Mouse (Mus musculus): ENCODE results near the gene Hk3. TPM values are rescaled to one million over a fixed set of nuclear protein-coding genes. Genes with fewer than 3 reads are reported as not detected.
A peak's percentile ranks its signal among the peaks of the same experiment; 100 is the strongest.

Hk3 gene
- polyA plus RNA-seq, 1 experiment from 2014 or later = 0.85 TPM

DNA sequence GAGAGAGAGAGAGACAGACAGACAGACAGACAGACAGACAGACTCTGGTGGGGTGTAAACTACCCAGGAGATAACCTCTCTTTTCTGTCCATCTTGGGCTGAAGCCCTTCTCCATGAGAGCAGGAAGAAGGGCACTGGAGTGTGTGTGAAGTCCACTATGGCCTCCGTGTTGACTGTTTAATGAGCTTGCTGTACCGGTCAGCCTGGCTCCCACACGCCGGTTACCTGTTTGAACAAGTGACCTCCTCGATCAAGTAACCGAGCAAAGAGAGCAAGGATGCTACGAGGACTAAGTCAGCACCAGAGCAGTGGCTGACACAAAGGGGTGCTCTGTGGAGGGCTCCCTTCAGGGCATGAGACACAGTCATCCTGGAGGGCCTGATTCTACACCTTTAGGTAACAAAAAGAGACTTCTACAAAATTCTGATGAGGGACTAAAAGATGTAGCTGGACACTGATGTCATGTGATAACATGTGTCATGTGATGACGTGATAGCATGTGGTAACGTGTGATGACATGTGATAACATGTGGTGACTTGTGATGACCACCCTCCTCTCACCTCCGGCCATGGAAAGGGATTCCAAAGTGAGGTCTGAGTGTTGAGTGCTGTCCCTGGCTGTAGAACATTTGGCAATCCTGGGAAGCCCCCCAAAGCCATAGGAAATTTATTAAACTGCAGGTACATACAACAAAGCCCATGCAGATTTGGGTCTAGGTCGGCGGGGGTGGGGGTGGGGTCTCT, 3.9 kb downstream of the Hk3 start:
- peaks cover 62% of the 10 kb centered on the region for H3K27me3 ChIP-seq (ENCODE audit: insufficient read depth, poor library complexity, severe bottlenecking)

DNA sequence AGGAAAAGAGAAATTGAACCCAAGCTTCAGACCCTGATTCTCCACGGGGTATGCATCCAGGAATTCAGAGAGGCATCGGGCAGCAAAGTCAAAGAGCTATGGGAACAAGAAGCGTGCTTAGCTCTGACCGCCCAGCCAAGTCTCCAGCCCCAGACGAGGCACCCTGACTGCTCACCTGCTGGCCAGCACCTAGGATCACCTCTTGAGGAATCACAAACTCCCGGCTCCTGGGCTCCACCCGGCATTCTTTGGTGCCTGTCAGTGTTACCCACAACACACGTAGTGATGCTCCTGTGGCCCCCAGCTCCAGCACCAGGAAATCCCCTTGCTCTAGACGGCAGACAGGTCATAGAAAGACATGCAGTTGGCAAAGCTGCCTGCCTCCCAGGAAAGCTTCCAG, 6.7 kb downstream of the Hk3 start:
- peaks cover 84% of the 10 kb centered on the region for H3K27me3 ChIP-seq (ENCODE audit: insufficient read depth, poor library complexity, severe bottlenecking)
- 44% methylated on average over 9 of the region's 9 CpGs for WGBS
- H3K27ac ChIP-seq = 0 out of 2 replicates have a peak overlapping the region, but pooled peaks have one; percentile 12

More for the DNA sequence above, 3.9 kb downstream of the Hk3 start:
- DNase-seq (ENCODE audit: low spot score) = no peak
- Histone ChIP-seq H3K9me3 (no peaks in the 10 kb centered on the region), H3K4me3 (no peak overlapping the region), H3K27ac (no peak overlapping the region), H3K4me1 (replicated peaks) (peaks cover 46% of the 10 kb centered on the region), H3K36me3 (no peaks in the 10 kb centered on the region)
- 88% methylated on average over 12 of the region's 12 CpGs for WGBS

DNA sequence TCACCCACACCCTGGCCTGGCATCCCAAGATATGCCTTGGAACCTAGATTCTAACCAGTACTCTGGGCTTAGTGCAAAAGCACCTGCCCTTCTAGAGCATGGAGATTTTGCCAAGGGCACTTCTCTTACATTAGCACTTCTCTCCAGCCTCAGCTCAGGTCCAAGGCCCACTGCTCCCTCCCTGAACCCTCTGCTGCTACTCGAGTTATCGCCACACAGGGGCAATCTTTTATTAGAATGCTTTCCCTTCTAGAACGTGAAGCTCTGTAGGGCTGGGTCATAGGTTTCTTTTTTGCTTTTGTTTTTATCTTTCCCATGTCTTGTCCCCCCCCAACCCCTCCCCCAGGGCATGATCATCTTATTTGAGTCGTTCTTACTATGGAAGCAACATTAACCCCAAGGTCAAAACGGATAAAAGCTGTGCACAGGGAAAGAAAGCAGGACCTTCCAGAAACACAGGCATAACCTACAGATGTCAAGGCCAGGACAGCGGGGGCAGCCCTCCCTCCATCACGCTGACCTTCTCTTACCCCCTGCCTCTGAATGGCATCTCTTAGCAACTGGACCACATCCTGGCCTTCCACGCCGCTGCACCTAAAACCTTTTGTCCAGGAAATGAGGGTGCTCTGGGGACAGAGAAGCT, 7.4 kb downstream of the Hk3 start:
- no peaks in the 10 kb centered on the region for H3K9me3 ChIP-seq
- no peak overlapping the region for H3K27ac ChIP-seq
- peak; percentile 60 for DNase-seq (ENCODE audit: low spot score)
- peaks cover 85% of the 10 kb centered on the region for H3K27me3 ChIP-seq (ENCODE audit: insufficient read depth, poor library complexity, severe bottlenecking)
- no peaks in the 10 kb centered on the region for H3K36me3 ChIP-seq
- WGBS = 11% methylated on average over 9 of the region's 9 CpGs
- H3K4me1 ChIP-seq (replicated peaks) = peaks cover 57% of the 10 kb centered on the region
- H3K4me3 ChIP-seq = no peak overlapping the region

More for the DNA sequence above, 6.7 kb downstream of the Hk3 start:
- no peak for DNase-seq (ENCODE audit: low spot score)
- no peaks in the 10 kb centered on the region for H3K9me3 ChIP-seq
- no peaks in the 10 kb centered on the region for H3K36me3 ChIP-seq
- H3K4me1 ChIP-seq (replicated peaks) = peaks cover 53% of the 10 kb centered on the region
- H3K4me3 ChIP-seq = no peak overlapping the region

DNA sequence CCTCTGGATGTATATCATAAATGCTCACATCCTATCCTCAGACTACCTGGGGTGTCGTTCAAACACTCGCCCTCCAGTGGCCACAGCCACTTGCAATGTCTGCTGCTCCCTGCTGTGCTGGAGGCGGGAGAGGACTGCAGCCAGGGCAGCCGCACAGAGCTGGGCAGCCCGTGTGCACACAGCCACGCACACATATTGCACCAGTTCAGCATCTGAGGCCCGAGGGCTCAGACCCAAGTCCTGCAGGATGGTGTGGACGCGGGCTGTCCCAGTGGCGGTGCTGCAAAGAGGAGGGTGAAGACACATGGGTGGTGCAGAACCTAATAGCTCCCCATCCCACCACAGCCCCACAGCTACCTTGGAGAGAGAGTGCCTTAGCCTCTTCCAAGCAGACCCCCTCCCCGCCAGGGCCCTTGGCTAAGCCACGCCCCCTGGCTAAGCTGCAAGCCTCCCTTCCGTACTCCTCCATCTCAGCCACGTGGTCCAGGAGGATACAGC, 9.2 kb downstream of the Hk3 start:
- peak overlapping the region; percentile 8; the same call in 1 of the 2 replicates for H3K27ac ChIP-seq
- H3K4me1 ChIP-seq (replicated peaks) = peaks cover 74% of the 10 kb centered on the region
- H3K9me3 ChIP-seq = no peaks in the 10 kb centered on the region
- H3K4me3 ChIP-seq = peak overlapping the region; percentile 1; the same call in 1 of the 2 replicates
- DNase-seq (ENCODE audit: low spot score) = no peak
- peaks cover 94% of the 10 kb centered on the region for H3K27me3 ChIP-seq (ENCODE audit: insufficient read depth, poor library complexity, severe bottlenecking)
- 4% methylated on average over 14 of the region's 14 CpGs for WGBS
- no peaks in the 10 kb centered on the region for H3K36me3 ChIP-seq

DNA sequence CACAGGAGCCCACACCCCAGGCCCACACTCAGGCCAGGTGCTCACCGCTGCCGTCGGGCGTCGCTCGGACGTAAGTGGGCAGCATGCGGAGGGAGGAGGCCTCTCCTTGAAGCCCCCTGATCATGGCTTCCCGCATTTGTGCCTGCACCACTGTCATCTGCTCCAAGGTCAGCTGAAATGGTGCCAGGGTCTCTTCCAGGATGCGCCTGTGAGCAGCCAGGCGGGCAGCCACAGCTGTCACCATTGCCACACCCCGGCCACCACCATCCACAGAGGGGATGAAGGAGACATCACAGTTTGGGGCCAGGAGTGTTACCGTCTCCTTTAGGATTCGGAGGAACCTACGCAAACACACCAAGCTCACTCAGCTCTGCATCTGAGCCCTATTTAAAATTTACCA, 10.1 kb downstream of the Hk3 start:
- peaks cover 68% of the 10 kb centered on the region for H3K4me1 ChIP-seq (replicated peaks)
- H3K9me3 ChIP-seq = no peaks in the 10 kb centered on the region
- H3K27ac ChIP-seq = no peak overlapping the region
- H3K4me3 ChIP-seq = no peak overlapping the region
- no peaks in the 10 kb centered on the region for H3K36me3 ChIP-seq
- no peak for DNase-seq (ENCODE audit: low spot score)
- WGBS = 93% methylated on average over 15 of the region's 15 CpGs
- peaks cover 96% of the 10 kb centered on the region for H3K27me3 ChIP-seq (ENCODE audit: insufficient read depth, poor library complexity, severe bottlenecking)

DNA sequence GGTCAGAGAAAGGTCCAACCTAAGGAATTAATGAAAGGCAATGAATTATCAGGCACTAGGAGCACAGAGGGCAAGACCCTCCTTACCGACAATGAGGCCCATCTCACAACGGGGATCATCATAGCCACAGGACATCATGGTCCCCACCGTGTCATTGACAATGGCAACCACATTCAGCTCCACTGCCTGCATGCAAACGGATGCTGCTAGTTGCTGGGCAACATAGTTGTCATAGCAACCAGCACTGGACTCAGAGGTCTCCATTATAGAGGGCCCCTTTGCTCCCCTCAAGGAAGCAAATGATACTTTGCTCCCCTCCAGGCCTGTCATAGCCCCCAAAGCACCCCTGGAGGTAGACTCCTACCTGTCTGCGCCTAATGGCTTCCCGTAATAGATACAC, 12.6 kb downstream of the Hk3 start:
- no peaks in the 10 kb centered on the region for H3K36me3 ChIP-seq
- no peak overlapping the region for H3K4me3 ChIP-seq
- H3K4me1 ChIP-seq (replicated peaks) = peaks cover 68% of the 10 kb centered on the region
- H3K9me3 ChIP-seq = no peaks in the 10 kb centered on the region
- H3K27me3 ChIP-seq (ENCODE audit: insufficient read depth, poor library complexity, severe bottlenecking) = peaks cover 99% of the 10 kb centered on the region
- 0 out of 2 replicates have a peak overlapping the region, but pooled peaks have one; percentile 16 for H3K27ac ChIP-seq
- 29% methylated on average over 6 of the region's 6 CpGs for WGBS
- DNase-seq (ENCODE audit: low spot score) = peak; percentile 81

DNA sequence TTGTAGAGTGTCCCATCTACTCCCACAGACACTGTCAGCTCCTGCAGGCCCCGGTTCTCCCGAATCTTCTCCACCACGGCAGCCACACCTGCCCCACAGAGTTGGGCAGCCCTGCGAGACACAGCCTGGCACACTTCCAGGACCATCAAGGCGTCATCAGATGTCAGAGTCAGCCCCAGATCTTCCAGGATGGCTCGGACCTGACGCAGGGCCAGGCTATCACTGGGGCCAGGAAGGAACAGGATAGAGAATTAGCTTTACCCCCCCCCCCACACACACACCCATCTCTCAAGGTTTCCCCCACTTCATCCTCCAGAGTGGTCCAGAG, 14.8 kb downstream of the Hk3 start:
- Histone ChIP-seq H3K4me1 (replicated peaks) (peaks cover 55% of the 10 kb centered on the region), H3K4me3 (no peak overlapping the region), H3K27me3 (ENCODE audit: insufficient read depth, poor library complexity, severe bottlenecking) (peaks cover 99% of the 10 kb centered on the region), H3K27ac (no peak overlapping the region), H3K9me3 (no peaks in the 10 kb centered on the region), H3K36me3 (no peaks in the 10 kb centered on the region)
- WGBS = 91% methylated on average over 7 of the region's 7 CpGs
- DNase-seq (ENCODE audit: low spot score) = no peak

DNA sequence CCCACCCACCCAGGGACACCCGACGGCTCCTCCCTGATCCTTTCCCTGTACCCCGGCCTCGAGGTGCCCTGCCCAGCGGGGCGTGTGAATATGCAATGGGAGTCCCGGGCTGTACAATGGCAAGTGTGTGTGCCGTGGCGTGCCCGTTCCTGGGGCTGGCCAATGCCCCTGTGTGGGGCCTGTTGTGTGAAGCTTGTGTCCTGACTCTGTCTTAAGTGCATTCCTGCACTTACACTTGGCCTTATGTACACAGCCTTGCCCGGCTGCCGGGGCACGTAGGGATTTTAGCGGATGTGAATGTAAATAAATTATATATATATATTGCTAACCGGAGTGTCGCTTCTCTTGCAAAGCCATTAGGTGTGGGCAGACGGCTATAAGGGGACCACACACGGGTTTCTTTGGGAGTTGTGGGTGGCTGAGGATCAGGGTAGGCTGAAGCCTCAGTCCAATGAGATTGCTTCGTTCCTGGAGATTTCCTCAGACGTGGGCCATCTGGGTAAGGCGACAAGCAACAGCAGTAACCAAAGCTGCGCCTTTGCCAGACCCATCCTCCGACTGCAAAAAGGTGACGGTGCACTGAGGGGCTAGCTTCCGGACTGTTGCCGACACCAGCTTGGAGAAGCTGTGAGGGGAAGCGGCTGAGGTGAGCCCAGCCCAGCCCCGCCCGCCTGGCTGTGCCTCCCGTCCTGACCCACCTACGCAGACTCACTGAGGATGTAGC, 15.3 kb downstream of the Hk3 start:
- H3K27ac ChIP-seq = no peak overlapping the region
- H3K27me3 ChIP-seq (ENCODE audit: insufficient read depth, poor library complexity, severe bottlenecking) = peaks cover 99% of the 10 kb centered on the region
- peaks cover 55% of the 10 kb centered on the region for H3K4me1 ChIP-seq (replicated peaks)
- no peaks in the 10 kb centered on the region for H3K36me3 ChIP-seq
- 78% methylated on average over 31 of the region's 31 CpGs for WGBS
- no peaks in the 10 kb centered on the region for H3K9me3 ChIP-seq
- H3K4me3 ChIP-seq = no peak overlapping the region
- no peak for DNase-seq (ENCODE audit: low spot score)

DNA sequence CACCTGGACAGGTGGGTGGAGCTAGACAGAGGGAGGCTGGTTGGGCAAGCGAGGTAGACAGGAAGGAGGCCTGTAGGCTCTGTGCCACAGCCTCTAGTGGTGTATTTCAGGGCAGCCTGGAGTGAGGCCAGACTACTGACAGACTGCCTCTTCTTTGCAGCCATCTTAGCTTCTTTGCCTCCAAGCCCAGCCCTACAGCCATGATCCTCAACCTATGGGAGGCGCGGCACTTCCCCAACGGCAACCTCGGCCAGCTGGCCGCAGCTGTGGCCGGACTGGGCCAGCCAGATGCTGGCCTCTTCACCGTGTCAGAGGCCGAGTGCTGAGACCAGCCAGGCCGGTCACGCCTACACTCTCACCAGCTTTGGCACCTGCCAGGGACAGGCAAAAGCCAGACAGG, 16.5 kb downstream of the Hk3 start:
- Histone ChIP-seq H3K36me3 (no peaks in the 10 kb centered on the region), H3K27ac (no peak overlapping the region; the same call in 1 of the 2 replicates)

DNA sequence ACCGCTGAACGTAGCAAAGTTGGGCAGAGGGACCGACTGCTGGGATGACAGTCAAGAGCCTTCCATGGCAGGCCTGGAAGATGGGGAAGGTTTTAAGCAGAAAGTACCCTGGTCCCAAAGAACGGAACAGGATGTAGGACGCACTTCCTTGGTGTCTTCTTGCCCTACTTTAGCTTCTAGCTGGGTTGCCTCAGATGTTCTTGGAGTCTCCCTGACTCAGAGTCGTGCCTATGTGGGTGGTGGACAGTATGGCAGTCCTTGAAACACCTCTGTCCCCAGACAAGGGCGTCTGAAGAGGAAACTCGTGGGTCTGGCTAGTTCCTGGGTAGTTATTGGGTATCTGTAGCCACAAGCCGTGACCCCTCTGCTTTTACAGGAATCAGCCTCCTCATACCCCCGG, 19.1 kb downstream of the Hk3 start:
- H3K27ac ChIP-seq = no peak overlapping the region
- no peaks in the 10 kb centered on the region for H3K36me3 ChIP-seq
- H3K27me3 ChIP-seq (ENCODE audit: insufficient read depth, poor library complexity, severe bottlenecking) = peaks cover 100% of the 10 kb centered on the region
- no peak overlapping the region for H3K4me3 ChIP-seq
- no peak for DNase-seq (ENCODE audit: low spot score)
- H3K4me1 ChIP-seq (replicated peaks) = peaks cover 40% of the 10 kb centered on the region
- 83% methylated on average over 10 of the region's 10 CpGs for WGBS
- no peaks in the 10 kb centered on the region for H3K9me3 ChIP-seq

More for the DNA sequence above, 16.5 kb downstream of the Hk3 start:
- H3K4me1 ChIP-seq (replicated peaks) = peaks cover 49% of the 10 kb centered on the region
- DNase-seq (ENCODE audit: low spot score) = no peak
- no peak overlapping the region for H3K4me3 ChIP-seq
- WGBS = 65% methylated on average over 11 of the region's 11 CpGs
- H3K9me3 ChIP-seq = no peaks in the 10 kb centered on the region
- H3K27me3 ChIP-seq (ENCODE audit: insufficient read depth, poor library complexity, severe bottlenecking) = peaks cover 99% of the 10 kb centered on the region

DNA sequence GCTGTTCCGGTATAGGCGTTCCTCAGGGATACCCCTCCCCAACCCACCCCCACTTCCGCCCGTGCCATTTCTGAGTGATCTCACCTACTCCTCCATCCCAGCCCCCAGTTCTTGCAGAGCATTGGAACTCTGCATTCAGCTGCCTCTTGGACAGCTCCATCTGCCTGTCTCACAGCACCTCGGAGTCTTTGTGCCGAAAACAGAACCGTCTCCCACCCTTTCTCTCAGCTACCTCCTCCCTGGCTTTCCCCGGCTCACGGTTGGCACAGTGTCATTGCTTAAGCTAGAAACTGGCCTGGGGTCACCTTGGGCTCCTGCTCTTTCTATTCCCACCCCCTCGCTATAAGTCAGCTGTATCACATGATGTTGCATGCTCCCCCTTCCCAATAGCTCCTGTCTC, 20.8 kb downstream of the Hk3 start:
- Histone ChIP-seq H3K4me1 (replicated peaks) (peaks cover 48% of the 10 kb centered on the region), H3K4me3 (no peak overlapping the region), H3K27me3 (ENCODE audit: insufficient read depth, poor library complexity, severe bottlenecking) (peaks cover 100% of the 10 kb centered on the region), H3K9me3 (no peaks in the 10 kb centered on the region), H3K27ac (no peak overlapping the region), H3K36me3 (no peaks in the 10 kb centered on the region)
- DNase-seq (ENCODE audit: low spot score) = no peak
- WGBS = 84% methylated on average over 10 of the region's 10 CpGs

DNA sequence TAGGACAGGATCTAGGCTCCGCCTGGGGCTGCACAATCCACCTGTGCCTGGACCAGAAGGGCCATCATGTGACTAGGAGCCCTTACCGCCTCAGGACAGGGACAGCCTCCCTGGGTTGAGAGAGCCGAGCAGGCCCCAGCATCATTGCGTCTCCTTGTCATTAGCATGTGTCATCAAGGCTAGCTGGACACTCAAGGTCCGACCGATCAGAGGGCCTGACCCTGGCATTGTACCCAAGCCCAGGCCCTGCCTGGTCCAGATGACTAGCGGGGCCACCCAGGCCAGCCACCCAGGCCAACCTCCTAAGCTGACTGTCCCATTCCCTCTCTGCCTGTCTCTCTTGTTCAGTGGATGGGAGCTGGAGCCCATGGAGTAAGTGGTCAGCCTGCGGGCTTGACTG, 23.6 kb downstream of the Hk3 start:
- H3K27me3 ChIP-seq (ENCODE audit: insufficient read depth, poor library complexity, severe bottlenecking) = peaks cover 90% of the 10 kb centered on the region
- H3K27ac ChIP-seq = peak overlapping the region; percentile 67
- no peak for DNase-seq (ENCODE audit: low spot score)
- H3K36me3 ChIP-seq = no peaks in the 10 kb centered on the region
- WGBS = 68% methylated on average over 8 of the region's 8 CpGs
- H3K9me3 ChIP-seq = no peaks in the 10 kb centered on the region
- no peak overlapping the region for H3K4me3 ChIP-seq
- H3K4me1 ChIP-seq (replicated peaks) = peaks cover 57% of the 10 kb centered on the region

DNA sequence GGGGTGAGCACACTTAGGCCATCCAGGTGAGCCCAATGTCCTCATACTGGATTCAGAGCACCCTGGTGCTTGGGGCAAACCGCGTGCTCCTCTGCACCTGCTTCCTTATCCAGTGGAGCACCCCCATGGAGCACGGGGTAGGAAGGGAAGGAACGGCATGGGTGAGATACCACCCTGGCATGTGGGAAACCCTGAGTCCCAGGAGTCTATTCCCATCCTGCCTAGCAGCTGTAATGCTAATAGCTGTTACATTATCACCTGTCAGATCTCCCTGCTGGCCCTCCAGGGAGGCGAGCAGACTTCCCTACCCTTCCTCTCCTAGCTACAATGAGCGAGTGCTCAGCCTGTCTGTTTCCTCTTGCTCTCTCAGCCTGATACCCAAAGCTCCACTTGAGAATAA, 26.0 kb downstream of the Hk3 start:
- WGBS = 49% methylated on average over 6 of the region's 6 CpGs
- Histone ChIP-seq H3K4me1 (replicated peaks) (peaks cover 76% of the 10 kb centered on the region), H3K4me3 (peak overlapping the region; percentile 1; the same call in 1 of the 2 replicates), H3K27ac (peak overlapping the region; percentile 84), H3K27me3 (ENCODE audit: insufficient read depth, poor library complexity, severe bottlenecking) (peaks cover 90% of the 10 kb centered on the region), H3K9me3 (no peaks in the 10 kb centered on the region), H3K36me3 (no peaks in the 10 kb centered on the region)
- no peak for DNase-seq (ENCODE audit: low spot score)
